ENCODE assay signal across 8 mouse cellular contexts in genomic region chr1:36064223-36064622, GRCm38 (mm10). TPM values are rescaled to one million over a fixed set of nuclear protein-coding genes. Genes with fewer than 3 reads are reported as not detected.
A peak's percentile ranks its signal among the peaks of the same experiment; 100 is the strongest.
DNase-seq lines count a peak whose midpoint lies in the region; ATAC-seq and TF ChIP-seq lines count a peak whose summit lies in the region.

No protein-coding gene starts in this region.

- no peak for TF ChIP-seq CTCF in thymus, adult 2 months (IDR thresholded peaks at IDR 0.05; ENCODE audit: borderline replicate concordance, control insufficient read depth, extremely low read depth, insufficient read depth, low read length, poor library complexity)

- ATAC-seq in kidney, embryonic 14.5 days (ENCODE audit: low FRiP score, low TSS enrichment): no peak
- ATAC-seq in heart, embryonic 16.5 days (replicated peaks; ENCODE audit: extremely low read depth, insufficient read depth, low FRiP score): no peak
- ATAC-seq in midbrain, embryonic 11.5 days (ENCODE audit: low FRiP score): no peak

- 0 out of 2 replicates have a peak overlapping the region, but pooled peaks have one; percentile 31 for H3K9ac ChIP-seq in kidney, embryonic 14.5 days (ENCODE audit: low read depth, low read length)
- H3K9ac ChIP-seq in heart, embryonic 16.5 days (ENCODE audit: low read length): peak overlapping the region; percentile 69
- peak overlapping the region; percentile 41 for H3K9ac ChIP-seq in midbrain, embryonic 11.5 days (ENCODE audit: low read length)

- H3K4me2 ChIP-seq in kidney, embryonic 14.5 days (replicated peaks; ENCODE audit: low read depth, low read length): peak overlapping the region; percentile 51
- peak overlapping the region; percentile 67; the same call in 1 of the 2 replicates for H3K4me2 ChIP-seq in heart, embryonic 16.5 days (ENCODE audit: low read depth, low read length)
- H3K4me2 ChIP-seq in midbrain, embryonic 11.5 days: peak overlapping the region; percentile 35; the same call in 1 of the 2 replicates

- H3K27ac ChIP-seq in kidney, embryonic 14.5 days (ENCODE audit: low read depth, low read length): no peak overlapping the region
- peak overlapping the region; percentile 85 for H3K27ac ChIP-seq in embryonic facial prominence, embryonic 10.5 days (replicated peaks)
- no peak overlapping the region; the same call in 1 of the 2 replicates for H3K27ac ChIP-seq in heart, embryonic 16.5 days (ENCODE audit: low read length)
- peak overlapping the region; percentile 32; the same call in 1 of the 2 replicates for H3K27ac ChIP-seq in midbrain, embryonic 11.5 days (ENCODE audit: low read depth, low read length)
- H3K27ac ChIP-seq in thymus, adult 2 months (ENCODE audit: control insufficient read depth, insufficient read depth, low read length): no peak overlapping the region

- no peaks in the 10 kb centered on the region for H3K27me3 ChIP-seq in kidney, embryonic 14.5 days (ENCODE audit: control insufficient read depth, insufficient read depth, low read length)
- H3K27me3 ChIP-seq in embryonic facial prominence, embryonic 10.5 days (replicated peaks; ENCODE audit: low read depth, poor library complexity, severe bottlenecking): peaks cover 28% of the 10 kb centered on the region
- H3K27me3 ChIP-seq in heart, embryonic 16.5 days (ENCODE audit: control insufficient read depth, insufficient read depth, low read length): no peaks in the 10 kb centered on the region
- H3K27me3 ChIP-seq in midbrain, embryonic 11.5 days (ENCODE audit: control insufficient read depth, insufficient read depth, low read length): no peaks in the 10 kb centered on the region
- H3K27me3 ChIP-seq in thymus, adult 2 months (ENCODE audit: control insufficient read depth, insufficient read depth, low read length): no peaks in the 10 kb centered on the region

- DNase-seq in kidney, postnatal 36 days: no peak
- no peak for DNase-seq in embryonic facial prominence, embryonic 10.5 days (ENCODE audit: low spot score)
- DNase-seq in midbrain, embryonic 11.5 days (ENCODE audit: low spot score, missing footprints): peak; percentile 86
- DNase-seq in left cerebral cortex, postnatal 25 days (ENCODE audit: low spot score in 2 of 2): no peak
- DNase-seq in embryo, embryonic 10.5 days (ENCODE audit: low spot score): no peak
- DNase-seq in thymus, adult 2 months: no peak

- 53% methylated on average over 4 of the region's 4 CpGs for WGBS in kidney, embryonic 14.5 days
- WGBS in embryonic facial prominence, embryonic 10.5 days: 25% methylated on average over 4 of the region's 4 CpGs
- 59% methylated on average over 4 of the region's 4 CpGs for WGBS in heart, embryonic 16.5 days
- 28% methylated on average over 4 of the region's 4 CpGs for WGBS in midbrain, embryonic 11.5 days
- WGBS in thymus, adult 2 months: 79% methylated on average over 4 of the region's 4 CpGs

- H3K9me3 ChIP-seq in kidney, embryonic 14.5 days (ENCODE audit: control insufficient read depth, low read length): no peaks in the 10 kb centered on the region
- no peaks in the 10 kb centered on the region for H3K9me3 ChIP-seq in embryonic facial prominence, embryonic 10.5 days
- H3K9me3 ChIP-seq in heart, embryonic 16.5 days (replicated peaks; ENCODE audit: control insufficient read depth, low read length): no peaks in the 10 kb centered on the region
- H3K9me3 ChIP-seq in midbrain, embryonic 11.5 days (ENCODE audit: control insufficient read depth, low read length): no peaks in the 10 kb centered on the region

- TF ChIP-seq POLR2A in thymus, adult 2 months (IDR thresholded peaks at IDR 0.05; ENCODE audit: control insufficient read depth, extremely low read depth, insufficient read depth, low read length, poor library complexity): no peak

- H3K36me3 ChIP-seq in kidney, embryonic 14.5 days (ENCODE audit: control insufficient read depth, insufficient read depth, low read length): no peaks in the 10 kb centered on the region
- H3K36me3 ChIP-seq in embryonic facial prominence, embryonic 10.5 days (replicated peaks): no peaks in the 10 kb centered on the region
- no peaks in the 10 kb centered on the region for H3K36me3 ChIP-seq in heart, embryonic 16.5 days (ENCODE audit: control insufficient read depth, insufficient read depth)
- H3K36me3 ChIP-seq in midbrain, embryonic 11.5 days (ENCODE audit: control insufficient read depth, insufficient read depth, low read length): no peaks in the 10 kb centered on the region
- H3K36me3 ChIP-seq in thymus, adult 2 months (ENCODE audit: control insufficient read depth, insufficient read depth, low read length): no peaks in the 10 kb centered on the region

- intact Hi-C loops in left cerebral cortex, postnatal 25 days (cut with DNase I): loop anchor here (10.0 kb wide), 1 partner anchor 191 kb away; no protein-coding TSS in a partner anchor

- H3K4me1 ChIP-seq in kidney, embryonic 14.5 days (ENCODE audit: control insufficient read depth, insufficient read depth, low read length): peaks cover 6% of the 10 kb centered on the region
- H3K4me1 ChIP-seq in embryonic facial prominence, embryonic 10.5 days: peaks cover 63% of the 10 kb centered on the region
- H3K4me1 ChIP-seq in heart, embryonic 16.5 days (ENCODE audit: control insufficient read depth, insufficient read depth, low read length): peaks cover 34% of the 10 kb centered on the region
- peaks cover 33% of the 10 kb centered on the region for H3K4me1 ChIP-seq in midbrain, embryonic 11.5 days (ENCODE audit: control insufficient read depth, insufficient read depth, low read length)
- H3K4me1 ChIP-seq in thymus, adult 2 months (replicated peaks; ENCODE audit: control insufficient read depth, insufficient read depth, low read length): peaks cover 27% of the 10 kb centered on the region

- H3K4me3 ChIP-seq in kidney, embryonic 14.5 days (ENCODE audit: low read length): peak overlapping the region; percentile 28; the same call in 1 of the 2 replicates
- 0 out of 2 replicates have a peak overlapping the region, but pooled peaks have one; percentile 48 for H3K4me3 ChIP-seq in embryonic facial prominence, embryonic 10.5 days
- H3K4me3 ChIP-seq in heart, embryonic 16.5 days (ENCODE audit: low read length): no peak overlapping the region; the same call in 1 of the 2 replicates
- no peak overlapping the region for H3K4me3 ChIP-seq in midbrain, embryonic 11.5 days (ENCODE audit: low read depth, low read length)
- no peak overlapping the region for H3K4me3 ChIP-seq in thymus, adult 2 months (ENCODE audit: control insufficient read depth, insufficient read depth, low read length)

RNA-seq across cellular contexts. Expression of gene Hs6st1, which starts 4.0 kb away (rescaled TPM):
- polyA plus RNA-seq in kidney, embryonic 14.5 days (2014; fragmentation: Nextera tagmentation; extraction: Ambion mirVana): 8.9 and 10.1 TPM in 2 replicates
- 3.9 and 4.5 TPM in 2 replicates for polyA plus RNA-seq in embryonic facial prominence, embryonic 10.5 days (2016; fragmentation: Nextera tagmentation; extraction: Ambion mirVana)
- polyA plus RNA-seq in heart, embryonic 16.5 days (2015; fragmentation: Nextera tagmentation; extraction: Ambion mirVana): 3.2 and 3.8 TPM in 2 replicates
- polyA plus RNA-seq in midbrain, embryonic 11.5 days (2014; fragmentation: Nextera tagmentation; extraction: Ambion mirVana): 16.7 and 20.3 TPM in 2 replicates
- 10 to 100 TPM; 57.7 to 57.9 TPM for total RNA-seq in left cerebral cortex, postnatal 25 days (2021)
- polyA plus RNA-seq in thymus, adult 2 months (2012; rRNA removed): 125 and 128 TPM in 2 replicates

Comparison
In these comparisons a context has a peak if more than half of its experiments do, and no peak if none do; other contexts are left out.
1. H3K27ac ChIP-seq: peak in embryonic facial prominence, embryonic 10.5 days (single experiment) and midbrain, embryonic 11.5 days (single experiment); none in kidney, embryonic 14.5 days (single experiment), heart, embryonic 16.5 days (single experiment) and thymus, adult 2 months (single experiment).
2. H3K4me3 ChIP-seq: peak in kidney, embryonic 14.5 days (single experiment) and embryonic facial prominence, embryonic 10.5 days (single experiment); none in heart, embryonic 16.5 days (single experiment), midbrain, embryonic 11.5 days (single experiment) and thymus, adult 2 months (single experiment).
3. Peak in every context shown above with its lines, with median percentiles within 50 percentile points of each other: H3K4me2 ChIP-seq and H3K9ac ChIP-seq.